Mouse (Mus musculus): ENCODE results near the gene Pdgfc. TPM values are rescaled to one million over a fixed set of nuclear protein-coding genes. Genes with fewer than 3 reads are reported as not detected.
A peak's percentile ranks its signal among the peaks of the same experiment; 100 is the strongest.

Gene Pdgfc
- 0.35 and 0.44 TPM in 2 replicates for polyA plus RNA-seq (2015; fragmentation: Nextera tagmentation; extraction: Ambion mirVana)

- Histone ChIP-seq H3K4me1 (ENCODE audit: control insufficient read depth, low read depth, low read length) (no peaks in the 10 kb centered on the region; the same call in 1 of the 2 replicates), H3K9ac (ENCODE audit: low read depth, low read length) (no peak within 1 kb of the TSS), H3K27me3 (ENCODE audit: control insufficient read depth, insufficient read depth, low read depth, low read length) (peaks cover 29% of the 10 kb centered on the region), H3K4me3 (ENCODE audit: low read depth, low read length) (peak within 1 kb of the TSS; percentile 56), H3K27ac (ENCODE audit: low read length) (no peak within 1 kb of the TSS), H3K9me3 (replicated peaks; ENCODE audit: control insufficient read depth, low read length) (no peaks in the 10 kb centered on the region), H3K4me2 (ENCODE audit: low read depth, low read length) (peak within 1 kb of the TSS; percentile 62), H3K36me3 (ENCODE audit: control insufficient read depth, insufficient read depth) (no peaks in the 10 kb centered on the region)
- WGBS (ENCODE audit: insufficient replicate concordance): 5% methylated on average over 14 of the region's 17 CpGs
- ATAC-seq (ENCODE audit: low read depth): no peak
Measured at GRCm38 (mm10) chr3:81036151-81036553, at the start of gene Pdgfc. Gene Pdgfc (plus strand): TSS chr3:81036416.

DNA sequence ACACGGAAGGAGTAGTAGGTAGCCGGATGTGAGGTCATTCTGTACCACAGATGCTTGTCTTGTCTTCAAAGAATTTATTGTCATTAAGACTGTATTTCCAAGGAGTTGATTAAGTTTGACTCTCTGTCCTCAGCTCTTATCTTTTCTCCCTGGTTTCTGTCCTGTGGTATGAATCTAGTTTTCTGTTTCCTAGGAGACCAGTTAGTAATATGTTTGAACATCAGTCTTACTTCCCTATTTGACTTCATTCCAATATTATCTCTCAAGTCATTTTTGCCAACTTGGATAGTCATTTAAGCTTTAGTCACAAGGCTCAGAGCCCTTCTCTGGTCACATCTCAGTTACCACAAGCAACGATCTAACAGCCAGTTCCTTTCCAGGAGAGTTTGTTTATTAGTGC, 27.0 kb upstream of the Pdgfc start:
- no peak for ATAC-seq (ENCODE audit: low read depth)
- Histone ChIP-seq H3K9me3 (replicated peaks; ENCODE audit: control insufficient read depth, low read length) (no peaks in the 10 kb centered on the region), H3K27me3 (ENCODE audit: control insufficient read depth, insufficient read depth, low read depth, low read length) (no peaks in the 10 kb centered on the region), H3K4me1 (ENCODE audit: control insufficient read depth, low read depth, low read length) (no peaks in the 10 kb centered on the region), H3K36me3 (ENCODE audit: control insufficient read depth, insufficient read depth) (no peaks in the 10 kb centered on the region), H3K4me2 (ENCODE audit: low read depth, low read length) (no peak overlapping the region), H3K9ac (ENCODE audit: low read depth, low read length) (no peak overlapping the region), H3K4me3 (ENCODE audit: low read depth, low read length) (no peak overlapping the region), H3K27ac (ENCODE audit: low read length) (no peak overlapping the region)
- 72% methylated on average over 3 of the region's 3 CpGs for WGBS (ENCODE audit: insufficient replicate concordance)

GRCm38 (mm10) chr3:81009899-81010298, 26.3 kb upstream of the Pdgfc start:
- Histone ChIP-seq H3K4me3 (ENCODE audit: low read depth, low read length) (no peak overlapping the region), H3K9me3 (replicated peaks; ENCODE audit: control insufficient read depth, low read length) (no peaks in the 10 kb centered on the region), H3K4me2 (ENCODE audit: low read depth, low read length) (no peak overlapping the region), H3K9ac (ENCODE audit: low read depth, low read length) (no peak overlapping the region), H3K27ac (ENCODE audit: low read length) (no peak overlapping the region), H3K4me1 (ENCODE audit: control insufficient read depth, low read depth, low read length) (no peaks in the 10 kb centered on the region), H3K36me3 (ENCODE audit: control insufficient read depth, insufficient read depth) (no peaks in the 10 kb centered on the region), H3K27me3 (ENCODE audit: control insufficient read depth, insufficient read depth, low read depth, low read length) (no peaks in the 10 kb centered on the region)
- 47% methylated on average over 3 of the region's 3 CpGs for WGBS (ENCODE audit: insufficient replicate concordance)
- ATAC-seq (ENCODE audit: low read depth): no peak

DNA sequence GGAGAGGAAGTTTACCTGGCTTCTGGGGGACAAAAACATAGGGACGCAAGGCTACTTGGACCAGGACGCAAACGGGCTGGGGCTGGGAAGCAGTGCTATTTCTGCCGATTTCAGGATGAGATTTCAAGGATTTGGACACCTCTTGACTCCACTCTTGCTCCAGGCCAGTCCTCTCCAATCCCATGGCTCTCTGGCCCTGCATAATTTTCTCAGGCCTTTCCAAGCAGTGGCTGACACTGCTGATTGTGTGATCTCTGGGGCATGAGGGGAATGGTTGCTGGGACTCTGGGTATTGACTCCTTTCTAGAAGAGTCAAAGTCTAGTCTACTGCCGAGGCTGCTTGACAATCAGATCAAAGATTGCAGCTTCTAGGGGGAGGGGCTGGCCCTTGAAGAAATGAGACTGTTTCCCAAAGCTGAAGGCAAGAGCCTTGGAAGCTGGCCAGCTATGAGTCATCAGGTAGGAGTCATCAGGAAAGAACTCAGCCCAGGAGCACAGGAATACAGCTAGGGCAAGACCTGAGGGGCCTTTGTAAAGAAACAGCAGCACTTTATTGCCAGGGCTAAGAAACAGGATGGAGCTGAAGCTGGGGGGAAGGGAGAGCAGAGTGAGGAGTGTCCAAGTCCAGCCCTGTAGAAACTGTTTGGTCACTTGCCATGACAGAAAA, 18.7 kb upstream of the Pdgfc start:
- no peak overlapping the region for H3K9ac ChIP-seq (ENCODE audit: low read depth, low read length)
- no peaks in the 10 kb centered on the region for H3K9me3 ChIP-seq (replicated peaks; ENCODE audit: control insufficient read depth, low read length)
- no peak overlapping the region for H3K27ac ChIP-seq (ENCODE audit: low read length)
- 63% methylated on average over 5 of the region's 5 CpGs for WGBS (ENCODE audit: insufficient replicate concordance)
- H3K4me3 ChIP-seq (ENCODE audit: low read depth, low read length): no peak overlapping the region
- no peaks in the 10 kb centered on the region for H3K36me3 ChIP-seq (ENCODE audit: control insufficient read depth, insufficient read depth)
- H3K4me1 ChIP-seq (ENCODE audit: control insufficient read depth, low read depth, low read length): no peaks in the 10 kb centered on the region
- no peak overlapping the region for H3K4me2 ChIP-seq (ENCODE audit: low read depth, low read length)
- ATAC-seq (ENCODE audit: low read depth): no peak
- no peaks in the 10 kb centered on the region for H3K27me3 ChIP-seq (ENCODE audit: control insufficient read depth, insufficient read depth, low read depth, low read length)

DNA sequence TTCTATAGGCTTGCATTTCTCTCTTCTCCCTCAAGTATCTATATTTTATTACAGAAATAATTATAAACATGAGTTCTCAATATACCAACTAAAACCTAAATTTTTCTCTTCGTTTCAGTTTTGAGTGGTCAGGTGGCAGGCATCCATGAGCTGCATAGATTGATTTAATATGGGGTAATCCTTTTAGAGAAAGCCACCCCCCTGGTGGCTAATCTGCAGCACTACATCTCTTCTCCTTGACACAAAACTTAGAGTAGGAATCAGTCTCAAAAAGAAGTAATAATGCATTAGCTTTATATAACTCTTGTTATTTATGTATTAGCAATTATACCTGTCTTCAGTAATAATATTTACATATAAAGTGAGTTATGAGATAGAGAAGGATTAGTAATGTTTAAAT, 16.2 kb upstream of the Pdgfc start:
- no peaks in the 10 kb centered on the region for H3K27me3 ChIP-seq (ENCODE audit: control insufficient read depth, insufficient read depth, low read depth, low read length)
- no peak overlapping the region for H3K4me2 ChIP-seq (ENCODE audit: low read depth, low read length)
- no peak overlapping the region for H3K9ac ChIP-seq (ENCODE audit: low read depth, low read length)
- H3K4me1 ChIP-seq (ENCODE audit: control insufficient read depth, low read depth, low read length): no peaks in the 10 kb centered on the region
- 15% methylated on average over 1 of the region's 1 CpGs for WGBS (ENCODE audit: insufficient replicate concordance)
- no peak for ATAC-seq (ENCODE audit: low read depth)
- no peak overlapping the region for H3K4me3 ChIP-seq (ENCODE audit: low read depth, low read length)
- no peak overlapping the region for H3K27ac ChIP-seq (ENCODE audit: low read length)
- no peaks in the 10 kb centered on the region for H3K36me3 ChIP-seq (ENCODE audit: control insufficient read depth, insufficient read depth)
- no peaks in the 10 kb centered on the region for H3K9me3 ChIP-seq (replicated peaks; ENCODE audit: control insufficient read depth, low read length)

DNA sequence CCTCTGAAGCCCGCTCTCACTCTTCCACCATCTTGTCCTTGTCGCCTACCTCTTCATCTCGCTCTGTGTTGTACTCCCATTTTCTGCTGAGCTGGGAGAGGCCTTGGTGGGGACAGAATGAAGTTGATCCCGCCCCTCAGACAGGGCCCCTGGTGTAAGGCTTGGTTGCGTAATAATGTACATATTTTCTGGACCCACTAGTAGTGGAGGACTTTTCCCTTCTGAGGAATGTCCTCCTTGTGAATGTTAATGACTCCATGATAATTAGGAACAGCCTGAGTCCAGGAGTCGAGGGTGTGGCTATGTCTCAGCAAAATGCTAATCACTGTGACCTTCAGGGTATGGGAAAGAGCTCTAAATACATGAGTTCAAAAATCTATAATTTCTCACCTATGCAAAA, 14.4 kb upstream of the Pdgfc start:
- no peak overlapping the region for H3K4me2 ChIP-seq (ENCODE audit: low read depth, low read length)
- no peak overlapping the region for H3K4me3 ChIP-seq (ENCODE audit: low read depth, low read length)
- no peak overlapping the region for H3K9ac ChIP-seq (ENCODE audit: low read depth, low read length)
- H3K36me3 ChIP-seq (ENCODE audit: control insufficient read depth, insufficient read depth): no peaks in the 10 kb centered on the region
- no peaks in the 10 kb centered on the region for H3K27me3 ChIP-seq (ENCODE audit: control insufficient read depth, insufficient read depth, low read depth, low read length)
- no peaks in the 10 kb centered on the region for H3K9me3 ChIP-seq (replicated peaks; ENCODE audit: control insufficient read depth, low read length)
- H3K4me1 ChIP-seq (ENCODE audit: control insufficient read depth, low read depth, low read length): no peaks in the 10 kb centered on the region
- H3K27ac ChIP-seq (ENCODE audit: low read length): no peak overlapping the region
- ATAC-seq (ENCODE audit: low read depth): no peak
- WGBS (ENCODE audit: insufficient replicate concordance): 67% methylated on average over 6 of the region's 6 CpGs

GRCm38 (mm10) chr3:81022266-81022665, 13.9 kb upstream of the Pdgfc start:
- Histone ChIP-seq H3K4me2 (ENCODE audit: low read depth, low read length) (no peak overlapping the region), H3K27ac (ENCODE audit: low read length) (no peak overlapping the region), H3K9me3 (replicated peaks; ENCODE audit: control insufficient read depth, low read length) (no peaks in the 10 kb centered on the region), H3K4me1 (ENCODE audit: control insufficient read depth, low read depth, low read length) (no peaks in the 10 kb centered on the region), H3K4me3 (ENCODE audit: low read depth, low read length) (no peak overlapping the region), H3K36me3 (ENCODE audit: control insufficient read depth, insufficient read depth) (no peaks in the 10 kb centered on the region), H3K9ac (ENCODE audit: low read depth, low read length) (no peak overlapping the region), H3K27me3 (ENCODE audit: control insufficient read depth, insufficient read depth, low read depth, low read length) (no peaks in the 10 kb centered on the region)
- no peak for ATAC-seq (ENCODE audit: low read depth)
- WGBS (ENCODE audit: insufficient replicate concordance): 54% methylated on average over 5 of the region's 5 CpGs

DNA sequence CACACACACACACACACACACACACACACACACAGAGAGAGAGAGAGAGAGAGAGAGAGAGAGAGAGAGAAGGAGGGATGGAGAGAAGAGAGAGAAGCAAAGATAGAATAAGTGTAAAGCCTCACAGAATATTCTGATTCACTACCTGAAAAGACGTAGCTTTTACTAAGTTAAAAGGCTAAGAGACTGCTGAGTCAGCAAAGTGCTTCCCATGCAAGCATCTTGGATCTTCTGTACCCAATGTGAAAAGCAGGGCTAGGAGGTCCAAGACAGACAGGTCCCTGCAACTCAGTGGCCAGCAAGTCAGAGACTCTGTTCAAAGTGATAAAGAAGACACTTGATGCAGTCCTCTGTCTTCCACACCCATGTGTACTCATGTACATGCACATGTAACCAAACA, 13.4 kb upstream of the Pdgfc start:
- Histone ChIP-seq H3K36me3 (ENCODE audit: control insufficient read depth, insufficient read depth) (no peaks in the 10 kb centered on the region), H3K4me3 (ENCODE audit: low read depth, low read length) (no peak overlapping the region), H3K27me3 (ENCODE audit: control insufficient read depth, insufficient read depth, low read depth, low read length) (no peaks in the 10 kb centered on the region), H3K27ac (ENCODE audit: low read length) (no peak overlapping the region), H3K9ac (ENCODE audit: low read depth, low read length) (no peak overlapping the region), H3K4me1 (ENCODE audit: control insufficient read depth, low read depth, low read length) (no peaks in the 10 kb centered on the region), H3K4me2 (ENCODE audit: low read depth, low read length) (no peak overlapping the region), H3K9me3 (replicated peaks; ENCODE audit: control insufficient read depth, low read length) (no peaks in the 10 kb centered on the region)
- 57% methylated on average over 1 of the region's 1 CpGs for WGBS (ENCODE audit: insufficient replicate concordance)
- ATAC-seq (ENCODE audit: low read depth): no peak

GRCm38 (mm10) chr3:81023568-81023967, 12.6 kb upstream of the Pdgfc start:
- no peak for ATAC-seq (ENCODE audit: low read depth)
- no peak overlapping the region for H3K4me2 ChIP-seq (ENCODE audit: low read depth, low read length)
- H3K4me3 ChIP-seq (ENCODE audit: low read depth, low read length): no peak overlapping the region
- H3K36me3 ChIP-seq (ENCODE audit: control insufficient read depth, insufficient read depth): no peaks in the 10 kb centered on the region
- H3K27ac ChIP-seq (ENCODE audit: low read length): no peak overlapping the region
- 49% methylated on average over 1 of the region's 1 CpGs for WGBS (ENCODE audit: insufficient replicate concordance)
- H3K9ac ChIP-seq (ENCODE audit: low read depth, low read length): no peak overlapping the region
- H3K9me3 ChIP-seq (replicated peaks; ENCODE audit: control insufficient read depth, low read length): no peaks in the 10 kb centered on the region
- no peaks in the 10 kb centered on the region for H3K4me1 ChIP-seq (ENCODE audit: control insufficient read depth, low read depth, low read length)
- H3K27me3 ChIP-seq (ENCODE audit: control insufficient read depth, insufficient read depth, low read depth, low read length): no peaks in the 10 kb centered on the region

All from liver, embryonic 16.5 days (tissue).